Mouse (Mus musculus) layer of hippocampus, postnatal 10 days (tissue): Measurements from ENCODE around the gene Cltrn. TPM values are rescaled to one million over a fixed set of nuclear protein-coding genes. Genes with fewer than 3 reads are reported as not detected.

Experiments used
- DNase-seq, 2 experiments: peaks; one replicate each; pipeline ENCODE4 v3.0.0; 2021; ENCODE audit warnings: low spot score in 2 of 2
- total RNA-seq, 2 experiments: library from RNA; stranded (reverse); gene quantifications; 2 replicates each; pipeline ENCODE4 v1.2.3; 2021

The Cltrn gene
- total RNA-seq, 2 experiments from 2014 or later: not detected

GRCm38 (mm10) chrX:164135304-164135818 is 46.7 kb downstream of the Cltrn start:
- no peak for DNase-seq

GRCm38 (mm10) chrX:164139032-164139431 is 50.4 kb downstream of the Cltrn start, which contains the start of gene Ace2:
Ace2 (plus strand) TSS chrX:164139332.
- no peak for DNase-seq

GRCm38 (mm10) chrX:164145463-164146250 is 57.0 kb downstream of the Cltrn start:
- no peak for DNase-seq

- DNase-seq: no peak
Measured at GRCm38 (mm10) chrX:164152703-164153102, 64.1 kb downstream of the Cltrn start.

GRCm38 (mm10) chrX:164153606-164154005 is 65.0 kb downstream of the Cltrn start:
- no peak for DNase-seq

- no peak for DNase-seq
Measured at GRCm38 (mm10) chrX:164154594-164154993, 66.0 kb downstream of the Cltrn start.

- DNase-seq: no peak
Measured at GRCm38 (mm10) chrX:164164681-164165080, 76.1 kb downstream of the Cltrn start.

Other genes with a start within 250 kb of the Cltrn start
- 10 to 100 TPM; 39.7 to 48.1 TPM for gene Ap1s2, start 179.8 kb upstream of the Cltrn start, total RNA-seq
- 10 to 100 TPM; 51.1 to 67.9 TPM for gene Zrsr2, start 130.2 kb upstream of the Cltrn start, total RNA-seq
- gene Car5b, start 60.8 kb upstream of the Cltrn start, total RNA-seq: 1 to 10 TPM; 2.9 to 3.6 TPM
- 10 to 100 TPM; 12.7 to 13.6 TPM for gene Siah1b, start 12.3 kb upstream of the Cltrn start, total RNA-seq
- 1 to 10 TPM in 1 of 2 experiments, under 1 TPM in 1; 0.87 to 1.1 TPM for gene Ace2, start 50.5 kb downstream of the Cltrn start, total RNA-seq
- 1 to 10 TPM in 1 of 2 experiments, under 1 TPM in 1; 0.80 to 1.1 TPM for gene Bmx, start 169.4 kb downstream of the Cltrn start, total RNA-seq
- 1 to 10 TPM; 3.9 to 4.4 TPM for gene Pir, start 180.5 kb downstream of the Cltrn start, total RNA-seq